Mouse (Mus musculus): ENCODE data around the gene Dock6. TPM values are rescaled to one million over a fixed set of nuclear protein-coding genes. Genes with fewer than 3 reads are reported as not detected.
A peak's percentile ranks its signal among the peaks of the same experiment; 100 is the strongest.

The Dock6 gene
- total and polyA plus RNA-seq, 3 experiments = 0.79 to 3.6 (median 3.3) TPM

DNA sequence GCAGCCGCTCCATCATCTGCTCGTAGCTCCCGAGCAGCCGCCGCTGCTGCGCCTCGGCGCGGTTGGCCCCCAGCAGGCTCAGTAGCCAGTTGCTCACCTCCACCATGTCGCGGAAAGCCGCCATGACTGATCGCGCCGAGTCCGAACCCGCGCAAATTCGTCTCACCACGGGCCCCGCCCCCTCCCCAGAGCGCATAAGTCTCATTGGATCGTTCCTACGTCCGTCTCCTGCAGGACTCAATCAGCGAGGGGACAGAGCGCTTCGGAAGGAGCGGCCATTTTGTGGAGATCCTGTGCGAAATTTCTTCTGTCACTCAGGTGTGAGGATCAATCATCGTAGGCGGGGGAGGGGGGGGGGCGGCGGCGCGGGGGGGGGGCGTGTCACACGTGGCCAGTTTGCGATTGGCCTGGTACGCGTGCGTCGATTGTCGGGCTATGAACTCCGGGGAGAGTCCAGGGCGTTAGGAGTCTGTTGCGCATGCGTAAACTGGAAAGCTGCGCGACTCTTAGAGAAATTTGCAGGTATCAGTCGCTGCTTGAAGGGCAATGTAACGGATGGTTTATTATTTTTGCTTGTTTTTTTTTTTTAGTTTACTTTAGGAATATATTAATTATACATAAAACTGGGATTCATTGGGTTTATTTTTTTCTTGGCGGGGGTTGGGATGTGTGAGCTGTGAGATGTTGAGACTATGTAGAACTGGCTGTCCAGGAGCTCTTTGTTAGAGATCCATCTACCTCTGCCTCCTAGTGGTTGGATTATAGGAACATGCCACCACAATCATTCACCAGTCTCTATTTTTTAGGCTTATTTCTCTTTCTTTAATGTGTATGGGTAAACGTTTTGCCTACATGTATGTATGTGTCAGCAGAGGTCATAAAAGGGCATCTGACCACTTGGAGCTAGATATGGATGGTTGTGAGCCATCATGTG lies 92.0 kb downstream of the Dock6 start, which contains the start of gene Spc24 (continued):
- no peak for TF ChIP-seq UBTF (IDR thresholded peaks at IDR 0.05; ENCODE audit: low read depth, low read length)

DNA sequence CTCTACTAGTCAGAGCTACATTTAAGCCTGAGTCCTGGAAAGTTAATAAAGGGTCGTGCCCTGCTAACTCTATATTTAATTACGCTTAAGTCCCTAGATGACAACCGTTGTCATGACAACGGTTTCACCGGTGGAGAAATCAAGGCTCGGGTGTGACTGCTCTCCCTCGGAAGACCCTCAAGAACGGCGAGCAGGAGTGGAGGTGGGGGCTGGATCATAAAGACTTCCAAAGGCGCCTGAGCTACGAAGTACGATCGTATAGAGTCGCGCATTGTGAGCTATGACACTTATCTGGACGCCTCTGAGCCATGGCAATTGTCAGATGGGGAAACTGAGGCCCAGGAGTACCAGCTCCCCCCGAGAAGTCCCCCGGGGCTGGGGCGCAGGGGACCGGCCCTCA lies 92.7 kb downstream of the Dock6 start:
- Histone ChIP-seq H3K36me3 (replicated peaks in 1 of 2; ENCODE audit: control insufficient read depth in 1 of 2, insufficient read depth in 1 of 2, low read length in 1 of 2) (peaks cover 13 to 30% of the 10 kb centered on the region in 2 experiments), H3K4me3 (replicated peaks in 1 of 3; ENCODE audit: low read depth in 2 of 3, low read length in 2 of 3, poor library complexity in 1 of 3) (peak overlapping the region; percentile 80 to 93 (median 88)), H3K9me3 (replicated peaks; ENCODE audit: low read length) (no peaks in the 10 kb centered on the region), H3K4me2 (ENCODE audit: insufficient read depth, low read depth, poor library complexity, severe bottlenecking) (peak overlapping the region; percentile 90), H3K9ac (ENCODE audit: insufficient read depth, low read depth) (peak overlapping the region; percentile 93), H3K27me3 (replicated peaks) (no peaks in the 10 kb centered on the region), H3K79me2 (replicated peaks; ENCODE audit: control insufficient read depth, extremely low read depth, insufficient read depth, poor library complexity, severe bottlenecking) (peaks cover 14% of the 10 kb centered on the region; the same call in 1 of the 2 replicates), H3K4me1 (ENCODE audit: control insufficient read depth in 1 of 2, insufficient read depth in 2 of 2) (peaks cover 4 to 30% of the 10 kb centered on the region in 2 experiments), H3K27ac (ENCODE audit: insufficient read depth, low read depth) (peak overlapping the region; percentile 17; the same call in 1 of the 2 replicates)
- no peak for DNase-seq (ENCODE audit: extremely low read depth)
- in situ Hi-C loops (cut with MboI; ENCODE audit: low pct_ligation_motif_present, low pct_unique_long_range_greater_than_20kb, low sequenced_read_pairs) = no loop called here
- TF ChIP-seq NELFE (IDR thresholded peaks at IDR 0.05; ENCODE audit: low read depth, low read length) (no peak), MXI1 (IDR thresholded peaks at IDR 0.05; ENCODE audit: low read depth, low read length) (no peak), JUN (IDR thresholded peaks at IDR 0.05; ENCODE audit: insufficient read depth, low read depth, low read length) (no peak), ZKSCAN1 (IDR thresholded peaks at IDR 0.05; ENCODE audit: borderline replicate concordance, low read depth, low read length) (no peak), USF1 (IDR thresholded peaks at IDR 0.05; ENCODE audit: low read depth, low read length) (no peak), KAT2A (IDR thresholded peaks at IDR 0.05; ENCODE audit: insufficient replicate concordance, low read length) (no peak), SIN3A (IDR thresholded peaks at IDR 0.05; ENCODE audit: low read length) (no peak), MEF2A (IDR thresholded peaks at IDR 0.05; ENCODE audit: borderline replicate concordance, low read depth, low read length) (no peak), SMC3 (IDR thresholded peaks at IDR 0.05; ENCODE audit: low read depth, low read length) (no peak), USF2 (conservative IDR thresholded peaks at IDR 0.05; ENCODE audit: low read depth, low read length) (no peak), GABPA (IDR thresholded peaks at IDR 0.05; ENCODE audit: insufficient replicate concordance, low read depth, low read length) (no peak), IRF4 (IDR thresholded peaks at IDR 0.05; ENCODE audit: low read depth, low read length) (no peak), TCF12 (IDR thresholded peaks at IDR 0.05; ENCODE audit: low read depth, low read length) (no peak), CHD2 (IDR thresholded peaks at IDR 0.05; ENCODE audit: low read length) (no peak)
- dilution Hi-C loops (cut with MboI; ENCODE audit: extremely low pct_ligation_motif_present, extremely low pct_unique_long_range_greater_than_20kb, low sequenced_read_pairs) = no loop called here
